Mouse (Mus musculus): Measurements from ENCODE around the gene Kpna7.

Kpna7 gene

GRCm38 (mm10) chr5:145020712-145021111 is 63.1 kb downstream of the Kpna7 start:
- WGBS, result 88% methylated on average over 1 of the region's 1 CpGs

- WGBS, result 53% methylated on average over 1 of the region's 1 CpGs
Measured at GRCm38 (mm10) chr5:145020254-145020653, 63.6 kb downstream of the Kpna7 start.

- 13% methylated on average over 2 of the region's 2 CpGs for WGBS
Measured at GRCm38 (mm10) chr5:145016761-145017160, 67.1 kb downstream of the Kpna7 start.

- 95% methylated on average over 1 of the region's 1 CpGs for WGBS
Measured at GRCm38 (mm10) chr5:145014278-145014677, 69.6 kb downstream of the Kpna7 start.

GRCm38 (mm10) chr5:145008878-145009659 is 74.8 kb downstream of the Kpna7 start:
- WGBS, result 93% methylated on average over 15 of the region's 15 CpGs

GRCm38 (mm10) chr5:145005596-145005995 is 78.2 kb downstream of the Kpna7 start:
- 86% methylated on average over 6 of the region's 6 CpGs for WGBS

GRCm38 (mm10) chr5:145004495-145004894 is 79.3 kb downstream of the Kpna7 start:
- 90% methylated on average over 9 of the region's 9 CpGs for WGBS

- 91% methylated on average over 3 of the region's 3 CpGs for WGBS
Measured at GRCm38 (mm10) chr5:145003362-145003761, 80.5 kb downstream of the Kpna7 start.

- WGBS, result 69% methylated on average over 2 of the region's 2 CpGs
Measured at GRCm38 (mm10) chr5:144998491-144998890, 85.3 kb downstream of the Kpna7 start.

GRCm38 (mm10) chr5:144990481-144990880 is 93.3 kb downstream of the Kpna7 start:
- WGBS, result 79% methylated on average over 5 of the region's 5 CpGs

GRCm38 (mm10) chr5:144990051-144990450 is 93.8 kb downstream of the Kpna7 start:
- WGBS, result 58% methylated on average over 2 of the region's 2 CpGs

GRCm38 (mm10) chr5:144989061-144989405 is 94.8 kb downstream of the Kpna7 start:
- 88% methylated on average over 4 of the region's 4 CpGs for WGBS

- 51% methylated on average over 9 of the region's 9 CpGs for WGBS
Measured at GRCm38 (mm10) chr5:144988340-144989060, 95.3 kb downstream of the Kpna7 start.

GRCm38 (mm10) chr5:144987561-144987960 is 96.3 kb downstream of the Kpna7 start:
- WGBS, result 84% methylated on average over 13 of the region's 13 CpGs

- 94% methylated on average over 5 of the region's 5 CpGs for WGBS
Measured at GRCm38 (mm10) chr5:144984839-144985238, 99.0 kb downstream of the Kpna7 start.

- WGBS, result 99% methylated on average over 3 of the region's 3 CpGs
Measured at GRCm38 (mm10) chr5:144983227-144983626, 100.6 kb downstream of the Kpna7 start.

GRCm38 (mm10) chr5:144979110-144979509 is 104.7 kb downstream of the Kpna7 start:
- 86% methylated on average over 6 of the region's 6 CpGs for WGBS

- 53% methylated on average over 10 of the region's 10 CpGs for WGBS
Measured at GRCm38 (mm10) chr5:144978533-144979107, 105.2 kb downstream of the Kpna7 start.

- WGBS, result 81% methylated on average over 3 of the region's 3 CpGs
Measured at GRCm38 (mm10) chr5:144971266-144971665, 112.6 kb downstream of the Kpna7 start.

- under 1% methylated on average over 89 of the region's 89 CpGs for WGBS
Measured at GRCm38 (mm10) chr5:144965639-144966351, 118.0 kb downstream of the Kpna7 start, which contains the start of gene Smurf1. Gene Smurf1 (minus strand): TSS chr5:144965847.

- 5% methylated on average over 14 of the region's 56 CpGs for WGBS
Measured at GRCm38 (mm10) chr5:144964872-144965638, 118.8 kb downstream of the Kpna7 start.
